Mouse (Mus musculus): Measurements from ENCODE around the gene Ppp2r5c. TPM values are rescaled to one million over a fixed set of nuclear protein-coding genes. Genes with fewer than 3 reads are reported as not detected.
A peak's percentile ranks its signal among the peaks of the same experiment; 100 is the strongest.

The Ppp2r5c gene
- polyA plus RNA-seq, 2 experiments from 2014 or later, result 490 to 635 TPM

GRCm38 (mm10) chr12:110512884-110513283, 66.0 kb downstream of the Ppp2r5c start:
- no peak for ATAC-seq

GRCm38 (mm10) chr12:110515676-110516075, 68.8 kb downstream of the Ppp2r5c start:
- ATAC-seq, result no peak

GRCm38 (mm10) chr12:110520236-110520987, 73.5 kb downstream of the Ppp2r5c start:
- ATAC-seq, result no peak

GRCm38 (mm10) chr12:110523526-110523925, 76.6 kb downstream of the Ppp2r5c start:
- no peak for ATAC-seq

- no peak for ATAC-seq
Measured at GRCm38 (mm10) chr12:110532711-110533110, 85.8 kb downstream of the Ppp2r5c start.

- ATAC-seq, result no peak
Measured at GRCm38 (mm10) chr12:110533151-110533550, 86.2 kb downstream of the Ppp2r5c start.

- ATAC-seq, result no peak
Measured at GRCm38 (mm10) chr12:110533832-110534231, 86.9 kb downstream of the Ppp2r5c start.

GRCm38 (mm10) chr12:110535361-110535760, 88.4 kb downstream of the Ppp2r5c start:
- ATAC-seq, result no peak

GRCm38 (mm10) chr12:110537751-110538150, 90.8 kb downstream of the Ppp2r5c start:
- ATAC-seq, result no peak

GRCm38 (mm10) chr12:110539346-110539745, 92.4 kb downstream of the Ppp2r5c start:
- ATAC-seq, result no peak

- peak; percentile 71 for ATAC-seq
Measured at GRCm38 (mm10) chr12:110539798-110540197, 92.9 kb downstream of the Ppp2r5c start.

- ATAC-seq, result no peak
Measured at GRCm38 (mm10) chr12:110540273-110540672, 93.4 kb downstream of the Ppp2r5c start.

- no peak for ATAC-seq
Measured at GRCm38 (mm10) chr12:110541001-110541400, 94.1 kb downstream of the Ppp2r5c start.

- no peak for ATAC-seq
Measured at GRCm38 (mm10) chr12:110541528-110541927, 94.6 kb downstream of the Ppp2r5c start.

GRCm38 (mm10) chr12:110545040-110545701, 98.3 kb downstream of the Ppp2r5c start:
- ATAC-seq, result no peak

- ATAC-seq, result no peak
Measured at GRCm38 (mm10) chr12:110547573-110547972, 100.7 kb downstream of the Ppp2r5c start.

- no peak for ATAC-seq
Measured at GRCm38 (mm10) chr12:110549437-110550112, 102.7 kb downstream of the Ppp2r5c start.

GRCm38 (mm10) chr12:110550364-110550763, 103.4 kb downstream of the Ppp2r5c start:
- no peak for ATAC-seq

GRCm38 (mm10) chr12:110552113-110552512, 105.2 kb downstream of the Ppp2r5c start:
- no peak for ATAC-seq

GRCm38 (mm10) chr12:110553362-110553761, 106.4 kb downstream of the Ppp2r5c start:
- no peak for ATAC-seq

GRCm38 (mm10) chr12:110555536-110556240, 108.8 kb downstream of the Ppp2r5c start:
- no peak for ATAC-seq

- ATAC-seq, result no peak
Measured at GRCm38 (mm10) chr12:110556861-110557628, 110.1 kb downstream of the Ppp2r5c start.

Data from CD4-positive, CD25-positive, alpha-beta regulatory T cell, adult 4 months (primary cell).